Mouse (Mus musculus) lung, postnatal 0 days (tissue): ENCODE measurements around the gene Gm16867.
"Not testable (repeated sequence)": the region's sequence is repeated elsewhere in the genome, so short reads cannot be mapped to it uniquely, and the experiment has no call there.

ENCODE experiments used
- CTCF ChIP-seq: IDR thresholded peaks from 2 replicates; pipeline ENCODE4 v1.5.1; 2016; ENCODE audit warnings: antibody characterized with exemption, mild to moderate bottlenecking
- EP300 ChIP-seq: IDR thresholded peaks from 2 replicates; pipeline ENCODE4 v1.6.1; 2016; ENCODE audit warnings: antibody characterized with exemption, mild to moderate bottlenecking, control low read depth

GRCm38 (mm10) chr14:69454640-69455039 is 48.5 kb downstream of the Gm16867 start:
- not testable (repeated sequence) for TF ChIP-seq EP300, CTCF
